Mouse (Mus musculus): Measurements from ENCODE around the gene Pde1a.

The Pde1a gene

GRCm38 (mm10) chr2:79825853-79826252 lies 303.4 kb downstream of the Pde1a start:
- DNase-seq (ENCODE audit: extremely low read depth, low read depth), result no peak

DNA sequence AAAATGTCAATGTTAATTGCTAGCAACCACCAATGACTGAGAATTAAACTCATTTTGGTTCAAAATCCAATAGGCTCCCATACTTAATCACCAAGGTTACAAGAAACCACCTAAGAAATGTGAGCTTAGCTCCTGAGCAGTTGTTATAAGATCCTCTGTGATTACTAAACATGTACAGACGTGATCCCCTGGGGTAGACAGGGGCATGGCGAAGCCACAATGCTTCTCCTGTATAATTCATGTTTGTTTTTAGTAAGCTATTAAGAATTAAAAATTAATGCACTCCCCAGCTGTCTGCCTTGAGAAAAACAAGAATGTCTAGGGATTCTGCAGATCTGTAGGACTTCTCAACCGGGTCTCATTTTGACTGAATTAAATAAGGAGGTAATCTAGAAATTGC lies 309.7 kb downstream of the Pde1a start:
- no peak for DNase-seq (ENCODE audit: extremely low read depth, low read depth)

DNA sequence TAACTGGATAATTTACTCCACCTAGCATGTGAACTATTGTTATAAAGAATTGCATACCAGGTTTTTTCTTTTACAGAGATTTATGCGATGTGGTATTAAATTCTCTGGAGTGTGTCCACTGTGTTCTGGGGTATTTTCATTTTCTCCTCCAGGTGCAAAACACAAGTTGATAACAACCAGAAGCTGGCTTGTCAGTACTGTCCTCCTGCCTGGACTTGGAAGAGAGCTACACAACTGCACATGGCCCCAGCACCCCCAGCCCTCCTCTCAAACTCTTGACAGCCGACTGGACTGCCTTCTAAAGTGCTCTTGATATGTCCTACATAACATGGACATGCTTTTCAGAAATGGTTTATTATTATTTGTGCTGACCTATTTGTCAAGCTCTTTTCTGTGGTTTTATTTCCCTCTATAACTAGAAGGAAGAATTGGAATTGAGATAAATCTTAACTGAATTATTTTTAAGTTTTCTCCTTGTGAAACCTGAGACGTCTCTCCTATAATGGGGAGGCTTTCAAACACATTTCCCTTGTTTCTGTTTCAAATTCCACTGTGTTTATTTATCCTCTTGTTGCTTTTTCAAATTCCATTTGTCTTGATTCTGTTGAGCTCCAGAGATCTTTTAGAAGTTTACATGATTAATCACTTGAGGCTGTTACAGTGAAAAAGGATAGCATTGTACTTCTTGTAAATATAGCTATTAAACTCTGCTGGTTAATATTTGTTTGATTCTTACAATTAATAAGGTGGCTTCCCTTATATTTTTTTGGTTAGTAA lies 313.4 kb downstream of the Pde1a start:
- DNase-seq (ENCODE audit: extremely low read depth, low read depth), result no peak

DNA sequence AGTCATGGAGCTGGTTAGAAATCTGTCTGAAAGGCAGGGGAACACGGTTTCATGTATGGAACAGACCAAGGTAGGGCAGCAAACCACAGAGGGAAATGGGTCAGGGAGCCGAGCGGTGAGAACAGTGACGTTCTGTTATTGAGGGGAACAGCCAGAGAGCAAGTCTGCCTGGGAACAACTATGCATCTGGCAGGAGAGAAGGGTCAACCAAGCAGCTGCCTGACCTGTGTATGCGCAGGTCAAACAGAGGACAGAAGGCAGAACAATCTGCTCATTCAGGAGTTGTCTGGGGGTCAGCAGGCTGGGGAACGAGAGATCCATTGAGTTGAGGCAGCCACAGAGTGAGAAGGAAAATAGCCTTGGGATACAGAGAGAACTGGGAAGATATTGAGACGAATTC lies 330.6 kb downstream of the Pde1a start:
- no peak for DNase-seq (ENCODE audit: extremely low read depth, low read depth)

DNA sequence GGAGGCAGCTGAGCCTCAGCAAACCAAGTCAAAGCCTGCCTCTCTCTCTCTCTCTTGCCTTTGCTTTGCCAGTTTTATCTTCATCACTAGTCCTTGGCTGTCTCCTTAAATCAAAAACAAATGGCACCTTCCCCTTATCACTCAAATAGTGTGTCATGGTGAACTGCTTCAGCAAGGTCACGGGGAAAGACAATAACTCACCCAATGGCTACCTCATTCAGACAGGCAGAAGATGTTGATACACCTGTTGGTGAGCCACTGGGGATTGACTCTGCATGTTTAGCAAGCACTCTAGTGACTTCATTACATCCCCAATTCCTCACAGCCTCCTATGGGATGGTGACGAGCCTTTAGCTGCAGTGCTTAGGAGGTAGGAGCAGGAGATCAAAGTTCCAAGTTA lies 331.8 kb downstream of the Pde1a start:
- no peak for DNase-seq (ENCODE audit: extremely low read depth, low read depth)

GRCm38 (mm10) chr2:79793186-79793585 lies 336.1 kb downstream of the Pde1a start:
- no peak for DNase-seq (ENCODE audit: extremely low read depth, low read depth)

- no peak for DNase-seq (ENCODE audit: extremely low read depth, low read depth)
Measured at GRCm38 (mm10) chr2:79786467-79786866, 342.8 kb downstream of the Pde1a start.

GRCm38 (mm10) chr2:79785541-79786134 lies 343.6 kb downstream of the Pde1a start:
- no peak for DNase-seq (ENCODE audit: extremely low read depth, low read depth)

Measured in MEL-GATA-1-ER (cell line).